Mouse (Mus musculus): ENCODE results near the gene Mup4. TPM values are rescaled to one million over a fixed set of nuclear protein-coding genes. Genes with fewer than 3 reads are reported as not detected.
"Not testable (repeated sequence)": the region's sequence is repeated elsewhere in the genome, so short reads cannot be mapped to it uniquely, and the experiment has no call there.

Mup4 gene
- polyA plus RNA-seq (2015; fragmentation: Nextera tagmentation; extraction: Ambion mirVana): not detected in 2 replicates

- Histone ChIP-seq H3K27ac (no peak within 1 kb of the TSS), H3K27me3 (no peaks in the 10 kb centered on the region), H3K9me3 (no peaks in the 10 kb centered on the region), H3K4me3 (no peak within 1 kb of the TSS), H3K9ac (no peak within 1 kb of the TSS), H3K4me1 (no peaks in the 10 kb centered on the region), H3K4me2 (no peak within 1 kb of the TSS), H3K36me3 (no peaks in the 10 kb centered on the region)
- no peak for ATAC-seq (ENCODE audit: insufficient number of reproducible peaks, insufficient read depth, low FRiP score, low TSS enrichment, low read depth)
- 77% methylated on average over 3 of the region's 3 CpGs for WGBS
Observed at GRCm38 (mm10) chr4:59960610-59961009, at the start of gene Mup4. TSS of gene Mup4 (minus strand) at chr4:59960710.

DNA sequence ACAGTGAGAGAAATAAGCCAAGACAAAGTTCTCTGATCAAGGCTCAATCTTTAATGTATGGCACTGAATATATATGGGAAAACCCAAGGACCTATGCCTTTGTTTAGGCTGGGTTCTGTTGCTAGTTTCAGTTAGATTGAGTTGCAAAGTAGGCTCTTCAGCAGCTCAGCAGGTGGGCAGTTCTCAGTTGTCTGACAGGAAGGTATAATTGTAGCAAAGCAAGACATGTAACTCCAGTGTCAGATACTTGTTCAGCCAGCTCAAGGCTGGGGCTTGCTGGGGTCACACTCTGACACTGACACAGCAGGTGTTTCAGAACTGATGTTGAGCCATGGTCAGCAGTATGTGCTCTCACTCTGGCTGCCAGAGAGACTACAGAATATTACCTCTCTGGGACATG, 37.4 kb upstream of the Mup4 start:
- H3K4me3 ChIP-seq; H3K36me3 ChIP-seq; ATAC-seq (ENCODE audit: insufficient number of reproducible peaks, insufficient read depth, low FRiP score, low TSS enrichment, low read depth); H3K27me3 ChIP-seq; H3K9me3 ChIP-seq; H3K4me2 ChIP-seq; H3K27ac ChIP-seq; H3K9ac ChIP-seq; H3K4me1 ChIP-seq: not testable (repeated sequence)

DNA sequence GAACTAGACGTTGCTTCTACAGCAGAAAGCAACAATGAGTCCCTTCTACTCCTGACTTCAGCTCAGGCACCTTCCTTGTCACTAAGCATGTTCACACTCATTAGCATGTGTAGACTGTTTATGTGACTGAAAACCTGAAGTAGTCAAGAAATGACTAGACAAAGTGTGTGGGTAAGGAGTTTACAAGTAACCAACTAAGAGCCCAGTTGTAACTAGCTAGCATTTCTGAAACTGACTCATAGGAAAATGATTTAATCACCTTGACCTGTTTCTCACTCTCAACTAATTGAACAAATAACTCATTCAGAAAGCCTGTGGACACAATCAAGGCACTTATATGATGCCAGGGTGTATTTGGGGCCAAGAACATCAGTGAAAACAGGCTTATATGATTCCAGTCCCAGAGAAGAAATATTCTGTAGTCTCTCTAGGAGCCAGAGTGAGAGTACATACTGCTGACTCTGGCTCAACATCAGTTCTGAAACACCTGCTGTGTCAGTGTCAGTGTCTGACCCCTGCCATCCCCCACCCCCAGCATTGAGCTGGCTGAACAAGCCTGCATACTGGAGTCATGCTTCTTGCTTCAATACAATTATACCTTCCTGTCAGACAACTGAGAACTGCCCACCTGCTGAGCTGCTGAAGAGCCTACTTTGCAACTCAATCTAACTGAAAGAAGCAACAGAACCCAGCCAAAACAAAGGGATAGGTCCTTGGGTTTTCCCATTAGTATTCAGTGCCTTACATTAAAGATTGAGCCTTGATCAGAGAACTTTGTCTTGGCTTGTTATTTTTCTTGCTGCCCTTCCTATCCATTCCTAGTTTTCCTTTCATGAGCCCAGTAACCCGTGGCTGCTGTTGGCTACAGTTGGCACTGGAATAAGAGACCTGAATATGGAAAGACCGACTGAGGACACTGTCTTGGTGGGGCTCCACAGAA, 3.2 kb upstream of the Mup4 start, which contains the start of gene Mup6:
Gene Mup6 (plus strand): TSS at position 890 of the 940 bp plus-strand sequence.
- Histone ChIP-seq H3K36me3 (no peaks in the 10 kb centered on the region), H3K9ac (no peak within 1 kb of the TSS)
- ATAC-seq (ENCODE audit: insufficient number of reproducible peaks, insufficient read depth, low FRiP score, low TSS enrichment, low read depth): no peak

DNA sequence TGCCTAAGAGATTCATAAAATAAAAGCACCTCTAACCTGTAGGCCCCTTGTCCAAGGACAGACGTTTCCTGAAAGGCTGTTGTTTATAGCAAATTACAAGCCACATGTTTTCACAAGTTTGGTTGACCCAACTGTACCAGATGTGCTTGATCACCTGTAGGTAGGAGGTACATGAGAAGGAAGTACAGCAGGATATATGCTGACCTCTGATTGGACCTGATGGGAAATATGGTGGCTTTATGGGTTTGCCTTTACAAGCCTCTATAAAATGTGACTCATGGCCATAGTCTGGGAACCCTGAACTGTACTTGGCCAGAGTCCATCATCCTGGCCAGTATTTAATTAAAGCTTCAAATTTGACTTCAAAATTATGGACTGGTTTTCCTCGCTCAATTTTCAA, 23.0 kb downstream of the Mup4 start:
- ATAC-seq (ENCODE audit: insufficient number of reproducible peaks, insufficient read depth, low FRiP score, low TSS enrichment, low read depth): no peak
- Histone ChIP-seq H3K4me2 (no peak overlapping the region), H3K4me3 (no peak overlapping the region), H3K4me1 (no peaks in the 10 kb centered on the region), H3K27ac (no peak overlapping the region), H3K27me3 (no peaks in the 10 kb centered on the region), H3K9ac (no peak overlapping the region), H3K9me3 (no peaks in the 10 kb centered on the region), H3K36me3 (no peaks in the 10 kb centered on the region)
- 75% methylated on average over 2 of the region's 2 CpGs for WGBS

More for the DNA sequence above, 3.2 kb upstream of the Mup4 start, which contains the start of gene Mup6:
- H3K4me3 ChIP-seq: no peak within 1 kb of the TSS
- no peaks in the 10 kb centered on the region for H3K27me3 ChIP-seq
- no peaks in the 10 kb centered on the region for H3K9me3 ChIP-seq
- H3K4me1 ChIP-seq: no peaks in the 10 kb centered on the region
- H3K4me2 ChIP-seq: no peak within 1 kb of the TSS
- no peak within 1 kb of the TSS for H3K27ac ChIP-seq
- WGBS: 43% methylated on average over 3 of the region's 3 CpGs

GRCm38 (mm10) chr4:59932505-59933281, 27.8 kb downstream of the Mup4 start:
- no peaks in the 10 kb centered on the region for H3K9me3 ChIP-seq
- H3K27ac ChIP-seq: no peak overlapping the region
- 53% methylated on average over 6 of the region's 6 CpGs for WGBS

DNA sequence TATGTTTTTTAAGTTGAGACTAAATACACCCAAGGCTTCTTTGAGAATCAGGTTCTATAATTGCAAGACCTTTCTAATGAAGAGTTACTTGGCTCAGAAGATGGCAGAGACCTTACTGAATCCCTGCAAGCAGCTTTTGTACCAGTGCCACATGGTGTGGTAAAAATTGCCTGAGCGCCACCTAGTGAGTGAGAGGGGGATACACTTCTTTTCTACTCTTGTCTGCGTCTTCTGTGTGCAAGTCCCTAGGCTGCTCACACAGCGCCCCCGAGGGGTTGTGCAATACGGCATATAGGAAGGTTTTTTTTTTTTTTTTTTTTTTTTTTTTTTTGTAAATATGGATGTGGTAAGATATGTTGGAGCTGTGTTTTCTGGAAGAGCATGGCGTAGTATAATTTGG, 32.2 kb downstream of the Mup4 start:
- WGBS: 15% methylated on average over 6 of the region's 6 CpGs
- H3K4me1 ChIP-seq: no peaks in the 10 kb centered on the region
- no peak for ATAC-seq (ENCODE audit: insufficient number of reproducible peaks, insufficient read depth, low FRiP score, low TSS enrichment, low read depth)
- no peak overlapping the region for H3K4me3 ChIP-seq
- H3K9me3 ChIP-seq: no peaks in the 10 kb centered on the region
- H3K4me2 ChIP-seq: no peak overlapping the region
- no peaks in the 10 kb centered on the region for H3K27me3 ChIP-seq
- no peak overlapping the region for H3K27ac ChIP-seq
- no peak overlapping the region for H3K9ac ChIP-seq
- H3K36me3 ChIP-seq: no peaks in the 10 kb centered on the region

More at GRCm38 (mm10) chr4:59932505-59933281, 27.8 kb downstream of the Mup4 start:
- Histone ChIP-seq H3K27me3 (no peaks in the 10 kb centered on the region), H3K4me3 (no peak overlapping the region), H3K36me3 (no peaks in the 10 kb centered on the region), H3K4me2 (no peak overlapping the region), H3K9ac (no peak overlapping the region), H3K4me1 (no peaks in the 10 kb centered on the region)
- peak; percentile 56; the same call in 1 of the 2 replicates for ATAC-seq (ENCODE audit: insufficient number of reproducible peaks, insufficient read depth, low FRiP score, low TSS enrichment, low read depth)

DNA sequence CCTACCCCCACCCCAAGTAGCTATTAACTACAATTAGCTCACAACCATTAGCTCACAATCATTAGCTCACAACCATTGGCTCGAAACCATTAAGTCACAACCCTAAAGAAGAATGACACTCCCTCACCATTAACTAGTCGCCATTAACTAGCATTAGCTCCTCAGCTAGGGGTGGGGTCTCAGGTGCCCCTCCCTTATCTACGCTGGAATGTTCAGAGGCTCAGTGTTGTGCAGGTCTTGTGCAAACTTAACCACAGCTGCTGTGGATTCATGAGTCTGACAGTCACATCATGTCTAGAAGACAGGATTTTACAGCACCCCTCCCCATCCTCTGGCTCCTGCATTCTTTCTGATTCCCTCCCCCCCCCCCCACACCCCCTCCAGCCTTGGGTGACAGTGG, 32.8 kb downstream of the Mup4 start:
- Histone ChIP-seq H3K4me3 (no peak overlapping the region), H3K9me3 (no peaks in the 10 kb centered on the region), H3K4me1 (no peaks in the 10 kb centered on the region), H3K4me2 (no peak overlapping the region), H3K36me3 (no peaks in the 10 kb centered on the region), H3K27ac (no peak overlapping the region), H3K27me3 (no peaks in the 10 kb centered on the region), H3K9ac (no peak overlapping the region)
- 77% methylated on average over 3 of the region's 3 CpGs for WGBS
- no peak for ATAC-seq (ENCODE audit: insufficient number of reproducible peaks, insufficient read depth, low FRiP score, low TSS enrichment, low read depth)

GRCm38 (mm10) chr4:59925082-59925481, 35.4 kb downstream of the Mup4 start:
- ATAC-seq (ENCODE audit: insufficient number of reproducible peaks, insufficient read depth, low FRiP score, low TSS enrichment, low read depth): no peak
- Histone ChIP-seq H3K27ac (no peak overlapping the region), H3K4me3 (no peak overlapping the region), H3K27me3 (no peaks in the 10 kb centered on the region), H3K4me1 (no peaks in the 10 kb centered on the region), H3K9me3 (no peaks in the 10 kb centered on the region), H3K9ac (no peak overlapping the region), H3K36me3 (no peaks in the 10 kb centered on the region), H3K4me2 (no peak overlapping the region)
- WGBS: 83% methylated on average over 9 of the region's 9 CpGs

DNA sequence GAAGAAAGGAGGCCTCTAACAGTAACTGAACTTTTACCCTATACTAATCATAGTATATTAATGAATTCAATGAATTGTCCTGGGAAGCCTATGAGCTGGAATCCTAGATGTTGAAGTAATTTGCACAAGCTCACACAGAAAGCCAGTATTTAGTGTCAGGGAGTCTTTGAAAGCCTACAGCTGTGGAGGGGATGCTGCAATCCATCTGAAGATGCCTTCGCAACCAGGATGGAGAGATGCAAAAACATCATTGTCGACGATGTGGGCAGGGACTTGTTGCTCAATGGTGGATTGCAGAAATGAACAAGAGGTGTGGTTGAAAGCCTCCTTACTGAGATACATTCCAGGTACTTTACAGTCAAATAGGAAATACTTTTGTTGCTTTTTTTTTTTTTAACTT, 42.5 kb downstream of the Mup4 start:
- peaks cover 6% of the 10 kb centered on the region; the same call in 1 of the 2 replicates for H3K4me1 ChIP-seq
- H3K27ac ChIP-seq: no peak overlapping the region
- H3K9ac ChIP-seq: no peak overlapping the region
- ATAC-seq (ENCODE audit: insufficient number of reproducible peaks, insufficient read depth, low FRiP score, low TSS enrichment, low read depth): no peak
- H3K36me3 ChIP-seq: no peaks in the 10 kb centered on the region
- no peaks in the 10 kb centered on the region for H3K9me3 ChIP-seq
- WGBS: 89% methylated on average over 3 of the region's 3 CpGs
- peaks cover 30% of the 10 kb centered on the region for H3K27me3 ChIP-seq
- H3K4me2 ChIP-seq: no peak overlapping the region
- H3K4me3 ChIP-seq: no peak overlapping the region

DNA sequence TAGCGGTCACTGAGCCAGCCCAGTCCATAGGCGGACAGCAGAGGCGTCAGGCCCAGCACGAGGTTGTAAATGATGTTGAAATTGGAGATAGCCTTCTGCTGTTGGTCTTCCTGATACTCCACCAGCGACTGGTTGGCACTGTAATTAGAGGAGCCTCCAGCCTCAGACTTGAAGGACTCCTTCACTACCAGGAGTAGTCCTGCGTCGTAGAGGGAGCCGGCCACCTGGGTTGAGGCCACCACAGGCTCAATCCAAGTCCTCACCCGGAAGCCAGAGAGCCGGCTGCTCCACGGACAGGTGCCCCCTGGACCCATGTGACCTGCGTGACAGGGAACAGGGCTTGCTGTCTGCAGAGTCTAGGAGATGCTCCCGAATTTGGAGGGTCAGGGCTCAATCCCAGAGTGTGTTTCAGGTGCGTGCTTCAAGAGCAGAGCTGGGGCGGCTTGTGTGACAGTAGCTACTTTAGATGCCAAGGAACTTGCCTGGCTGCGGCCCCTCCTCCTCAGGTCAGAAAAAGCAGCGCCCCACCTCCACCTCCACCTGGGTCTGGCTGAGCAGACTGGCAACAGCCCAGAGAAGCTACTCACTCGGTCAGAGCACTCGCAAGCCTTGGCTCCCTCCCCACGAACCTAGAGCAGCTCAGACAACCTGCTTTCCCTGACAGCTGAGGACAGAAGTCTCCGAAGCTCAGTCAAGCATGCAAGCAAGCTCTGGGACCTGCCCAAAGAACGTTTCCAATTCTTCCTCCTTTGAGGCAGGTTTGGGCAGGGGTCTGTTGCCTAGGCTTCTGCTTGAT, 45.7 kb downstream of the Mup4 start, which contains the start of gene Slc46a2:
Gene Slc46a2 (minus strand): TSS at position 449 of the 796 bp plus-strand sequence.
- peak; percentile 15; the same call in 1 of the 2 replicates for ATAC-seq (ENCODE audit: insufficient number of reproducible peaks, insufficient read depth, low FRiP score, low TSS enrichment, low read depth)
- H3K4me2 ChIP-seq: no peak within 1 kb of the TSS
- WGBS: 12% methylated on average over 22 of the region's 22 CpGs
- H3K4me1 ChIP-seq: peaks cover 6% of the 10 kb centered on the region; the same call in 1 of the 2 replicates
- H3K9me3 ChIP-seq: no peaks in the 10 kb centered on the region
- no peak within 1 kb of the TSS for H3K4me3 ChIP-seq
- no peak within 1 kb of the TSS for H3K27ac ChIP-seq
- H3K36me3 ChIP-seq: no peaks in the 10 kb centered on the region
- H3K27me3 ChIP-seq: peaks cover 30% of the 10 kb centered on the region
- H3K9ac ChIP-seq: no peak within 1 kb of the TSS

- Histone ChIP-seq H3K27me3 (peaks cover 6% of the 10 kb centered on the region), H3K36me3 (no peaks in the 10 kb centered on the region), H3K9me3 (no peaks in the 10 kb centered on the region), H3K4me1 (0 out of 2 replicates have a peak, but pooled peaks cover 5% of the 10 kb centered on the region), H3K27ac (no peak overlapping the region), H3K4me2 (no peak overlapping the region), H3K9ac (no peak overlapping the region), H3K4me3 (no peak overlapping the region)
- WGBS: 94% methylated on average over 2 of the region's 2 CpGs
- no peak for ATAC-seq (ENCODE audit: insufficient number of reproducible peaks, insufficient read depth, low FRiP score, low TSS enrichment, low read depth)
Observed at GRCm38 (mm10) chr4:59908785-59909184, 51.7 kb downstream of the Mup4 start.
